Mouse (Mus musculus) G1E-ER4 (cell line): ENCODE measurements around the gene Sh3bgrl. TPM values are rescaled to one million over a fixed set of nuclear protein-coding genes. Genes with fewer than 3 reads are reported as not detected.

ENCODE experiments used
- GATA1 ChIP-seq: IDR thresholded peaks from one replicate; pipeline ENCODE4 v1.8.0; 2012; ENCODE audit warnings: low read length, inconsistent platforms
- polyA plus RNA-seq: library from polyadenylated mRNA; stranded (reverse); fragments of >175 nt; gene quantifications from 2 replicates; pipeline ENCODE4 v1.2.3, GENCODE M21; 2012

Sh3bgrl gene
- polyA plus RNA-seq = 2.1 and 2.9 TPM in 2 replicates

DNA sequence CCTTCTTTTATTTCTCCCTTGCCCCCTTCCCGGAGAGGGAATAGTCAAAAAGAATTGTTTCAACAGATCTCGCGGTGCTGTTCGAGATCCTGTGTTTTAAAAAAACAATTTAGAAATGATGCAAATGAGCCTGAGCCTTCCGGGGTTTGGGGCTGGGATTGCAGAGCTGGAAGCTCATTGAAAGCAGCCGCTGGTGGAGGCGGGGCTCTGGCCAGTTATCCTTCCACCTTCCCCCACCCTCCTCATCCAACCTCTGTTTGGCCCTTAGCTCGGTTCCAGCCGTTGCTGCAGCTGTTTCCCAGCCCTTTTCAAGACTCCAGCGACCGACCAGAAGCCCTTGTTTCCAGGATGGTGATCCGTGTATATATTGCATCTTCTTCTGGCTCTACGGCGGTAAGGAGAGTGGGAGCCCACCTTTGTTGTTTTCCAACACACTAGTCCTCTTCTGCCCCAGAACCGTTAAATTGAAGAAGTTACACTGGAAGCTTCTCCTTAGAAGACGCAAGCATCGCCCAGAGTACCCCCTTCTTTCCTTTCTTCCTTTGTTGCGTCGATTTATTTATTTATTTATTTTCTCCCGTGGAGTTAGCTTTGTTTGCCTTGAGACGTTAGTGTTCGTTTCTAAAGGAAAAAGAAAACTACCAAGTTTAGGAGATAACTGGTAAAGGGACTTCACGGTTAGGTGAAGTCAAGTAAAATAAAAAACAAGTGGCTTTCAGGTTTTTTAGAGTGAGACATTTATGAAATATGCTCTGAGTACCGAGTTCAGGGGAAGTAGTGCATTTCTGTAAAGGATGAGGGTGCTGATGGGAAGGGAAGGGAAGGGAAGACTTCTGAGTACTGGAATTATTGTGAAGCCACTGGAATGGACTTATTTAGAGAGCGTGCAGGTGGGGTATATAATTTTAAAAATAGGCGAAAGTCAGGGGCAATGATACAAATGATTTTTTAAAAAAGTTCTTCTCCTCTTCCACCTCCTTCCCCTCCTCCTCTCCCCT is at the start of gene Sh3bgrl:
Gene Sh3bgrl, plus strand, starts transcription at position 121 of the 998 bp plus-strand sequence.
- no peak for TF ChIP-seq GATA1

GRCm38 (mm10) chrX:109047773-109048172 is 47.4 kb upstream of the Sh3bgrl start:
- no peak for TF ChIP-seq GATA1

- TF ChIP-seq GATA1 = no peak
Measured at GRCm38 (mm10) chrX:109071719-109072118, 23.4 kb upstream of the Sh3bgrl start.

GRCm38 (mm10) chrX:109075716-109076115 is 19.4 kb upstream of the Sh3bgrl start:
- TF ChIP-seq GATA1 = no peak

GRCm38 (mm10) chrX:109076355-109076754 is 18.8 kb upstream of the Sh3bgrl start:
- TF ChIP-seq GATA1 = no peak

DNA sequence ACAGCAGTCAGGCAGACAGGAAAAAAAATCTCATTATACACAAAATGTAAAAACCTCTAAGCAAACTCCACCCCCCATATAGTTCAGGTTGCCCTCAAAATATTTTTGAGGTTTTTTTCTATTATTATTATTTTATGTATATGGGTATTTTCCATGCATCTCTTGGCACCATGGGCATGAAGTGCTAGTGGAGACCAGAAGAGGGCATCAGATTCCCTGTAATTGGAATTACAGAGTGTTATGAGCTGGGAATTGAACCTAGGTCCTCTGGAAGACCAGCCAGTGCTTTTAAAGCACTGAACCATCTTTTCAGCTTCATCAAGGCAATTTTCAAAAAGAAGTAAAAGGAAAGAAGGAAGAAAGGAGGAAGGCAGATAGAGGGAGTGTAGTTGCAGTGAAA is 8.1 kb upstream of the Sh3bgrl start:
- TF ChIP-seq GATA1 = no peak

DNA sequence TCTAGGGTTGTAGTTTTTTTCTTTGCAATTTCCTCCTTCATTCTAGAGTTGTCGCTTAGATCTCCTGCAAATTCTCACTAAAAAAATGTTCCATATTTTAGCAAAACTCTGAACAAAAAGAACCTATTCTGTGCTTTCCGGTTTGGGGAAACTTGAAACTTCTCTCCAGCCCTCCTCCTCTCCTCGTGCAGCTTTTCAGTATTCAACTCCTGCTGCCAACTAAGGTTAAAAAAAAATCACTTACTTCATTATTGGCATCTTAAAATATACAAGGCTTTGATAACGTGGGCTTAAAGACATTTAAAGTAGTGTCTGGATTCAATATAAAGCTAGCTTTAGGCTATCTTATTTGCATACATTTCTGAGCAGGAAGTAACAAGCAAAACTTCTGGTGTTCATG is 365 bp upstream of the Sh3bgrl start:
- TF ChIP-seq GATA1 = no peak

DNA sequence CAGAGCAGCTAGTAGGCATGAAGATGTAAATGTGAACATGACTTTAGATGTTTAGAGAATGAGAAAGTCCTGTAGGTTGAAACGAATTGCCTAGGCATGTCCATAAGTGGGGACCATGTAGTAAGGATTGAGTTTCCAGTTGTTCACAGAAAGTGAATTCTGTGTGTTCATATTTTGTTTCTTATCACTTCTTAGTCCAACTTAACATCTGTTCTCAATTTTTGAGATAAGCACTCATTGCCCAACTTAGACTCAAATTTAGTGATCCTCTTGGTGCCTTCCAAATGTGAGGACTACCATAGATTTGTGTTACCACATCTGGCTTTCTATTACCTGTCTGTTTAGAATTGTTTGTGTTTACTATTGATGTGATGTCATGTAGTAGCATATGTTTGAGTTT is 3.3 kb downstream of the Sh3bgrl start:
- TF ChIP-seq GATA1 = no peak

GRCm38 (mm10) chrX:109100441-109100840 is 5.3 kb downstream of the Sh3bgrl start:
- no peak for TF ChIP-seq GATA1

- TF ChIP-seq GATA1 = no peak
Measured at GRCm38 (mm10) chrX:109108117-109108805, 13.1 kb downstream of the Sh3bgrl start.

- TF ChIP-seq GATA1 = no peak
Measured at GRCm38 (mm10) chrX:109112885-109113284, 17.7 kb downstream of the Sh3bgrl start.

DNA sequence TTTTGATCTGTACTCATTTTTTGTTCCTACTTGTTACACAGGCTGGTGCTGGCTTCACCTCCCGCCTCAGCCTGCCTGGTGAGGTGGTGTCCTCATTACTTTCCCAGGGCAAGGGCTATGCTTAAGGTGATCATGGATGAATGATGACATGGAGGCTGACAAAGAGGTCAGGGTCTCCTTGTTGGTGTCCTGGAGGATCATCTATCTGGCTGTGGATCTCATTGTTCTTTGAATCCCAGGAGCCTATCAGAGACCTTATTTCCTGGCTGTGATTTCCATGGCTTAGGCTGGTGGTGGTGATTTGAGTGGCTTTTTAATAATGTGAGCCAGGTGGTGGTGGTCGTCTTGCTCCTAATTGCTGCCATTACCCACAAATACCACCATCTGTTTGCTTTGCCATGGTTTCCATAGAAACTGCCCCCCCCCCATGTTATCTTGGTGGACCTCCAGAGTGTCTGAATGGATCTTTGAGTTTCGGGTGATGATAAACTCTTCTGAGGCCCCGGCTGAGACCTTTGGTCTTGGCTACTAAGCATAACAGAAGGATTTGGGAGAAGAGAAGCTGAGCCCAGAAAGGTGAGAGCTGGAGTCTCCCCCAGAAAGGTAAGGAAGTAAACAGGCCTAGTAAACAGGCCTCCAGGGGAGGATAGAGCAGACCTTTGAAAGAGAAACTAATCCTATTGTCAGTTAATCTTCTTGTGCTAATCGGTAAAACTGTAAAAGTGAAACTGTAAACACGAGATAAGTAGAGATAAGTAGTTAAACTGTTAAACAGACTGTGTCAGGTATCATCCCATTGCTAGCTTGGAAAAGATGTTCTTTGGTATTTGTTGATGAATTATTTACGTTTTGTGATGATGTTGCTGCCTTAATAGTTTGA is 18.5 kb downstream of the Sh3bgrl start:
- TF ChIP-seq GATA1 = no peak

GRCm38 (mm10) chrX:109119829-109120826 is 25.0 kb downstream of the Sh3bgrl start:
- no peak for TF ChIP-seq GATA1

DNA sequence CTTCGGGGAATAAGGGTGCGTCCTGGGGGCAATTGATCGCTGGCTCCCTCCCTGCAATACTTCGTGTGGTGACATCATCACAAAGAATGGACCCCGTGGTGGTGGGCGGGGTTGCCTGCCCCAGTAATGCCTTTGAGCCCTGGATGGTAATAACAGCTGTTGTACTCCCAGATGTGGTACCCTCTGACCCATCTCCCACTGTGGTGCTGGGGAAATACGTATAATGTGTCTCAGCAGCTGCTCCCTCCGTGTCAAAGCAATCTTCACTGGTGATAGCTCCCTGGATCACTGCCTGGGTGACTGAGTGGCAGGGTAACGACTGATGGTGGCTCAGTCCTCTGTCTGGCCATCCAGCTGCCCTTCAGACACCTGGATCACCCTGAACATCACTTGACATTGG is 26.0 kb downstream of the Sh3bgrl start:
- no peak for TF ChIP-seq GATA1
